12 mouse cellular contexts compared by ENCODE assay signal in the genomic region with DNA sequence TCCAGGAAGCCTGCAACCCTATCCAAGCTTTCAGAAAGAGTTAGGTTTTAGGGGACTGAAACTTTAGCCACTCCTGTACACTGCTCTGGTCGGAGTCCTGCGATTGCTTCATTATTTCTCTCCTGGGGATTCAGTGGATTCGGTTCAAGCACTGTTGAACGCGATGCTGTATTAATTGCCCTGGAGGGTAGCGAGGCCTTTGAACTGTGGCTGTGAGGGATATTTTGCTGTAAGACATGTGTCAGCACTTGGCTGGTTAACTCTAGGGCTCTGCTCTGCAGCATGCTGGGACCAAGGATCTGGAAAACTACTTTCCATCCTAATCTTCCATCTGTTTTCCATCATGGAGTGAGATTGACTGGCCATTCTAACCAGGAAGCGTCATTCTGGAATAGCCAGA.
A peak's percentile ranks its signal among the peaks of the same experiment; 100 is the strongest.
DNase-seq lines count a peak whose midpoint lies in the region; ATAC-seq and TF ChIP-seq lines count a peak whose summit lies in the region.
"Had no signal": no experiment of that assay in that cellular context is flagged by ENCODE, and none has a peak within 500 bp of the region (broad histone marks: within the 10 kb centered on the region; RNA-seq: fewer than 3 reads in every experiment).

No protein-coding gene starts in this region.

- no peak overlapping the region for H3K4me3 ChIP-seq in kidney, postnatal 0 days (replicated peaks; ENCODE audit: low read depth, low read length)
- H3K4me3 ChIP-seq in embryonic facial prominence, embryonic 11.5 days (ENCODE audit: low read depth, low read length) = no peak overlapping the region
- H3K4me3 ChIP-seq: forebrain, embryonic 13.5 days; hindbrain, embryonic 15.5 days; left cerebral cortex, adult 2 months; megakaryocyte, embryonic 14.5 days; neural tube, embryonic 13.5 days had no signal

- H3K9me3 ChIP-seq in kidney, postnatal 0 days (replicated peaks; ENCODE audit: low read length) = no peaks in the 10 kb centered on the region
- H3K9me3 ChIP-seq in embryonic facial prominence, embryonic 11.5 days (replicated peaks; ENCODE audit: control insufficient read depth, low read length) = no peaks in the 10 kb centered on the region
- H3K9me3 ChIP-seq: forebrain, embryonic 13.5 days; hindbrain, embryonic 15.5 days; neural tube, embryonic 13.5 days had no signal

- 15% methylated on average over 7 of the region's 7 CpGs for WGBS in kidney, postnatal 0 days
- 33% methylated on average over 7 of the region's 7 CpGs for WGBS in embryonic facial prominence, embryonic 11.5 days

- no peaks in the 10 kb centered on the region for H3K36me3 ChIP-seq in kidney, postnatal 0 days (ENCODE audit: insufficient read depth, low read length)
- H3K36me3 ChIP-seq in embryonic facial prominence, embryonic 11.5 days (replicated peaks; ENCODE audit: control insufficient read depth, insufficient read depth, low read depth, low read length) = no peaks in the 10 kb centered on the region
- H3K36me3 ChIP-seq: hindbrain, embryonic 15.5 days; neural tube, embryonic 13.5 days had no signal

- no peak for TF ChIP-seq CTCF in kidney, postnatal 0 days (IDR thresholded peaks at IDR 0.05; ENCODE audit: low read depth)

- no peak overlapping the region for H3K4me2 ChIP-seq in kidney, postnatal 0 days (ENCODE audit: low read length)
- no peak overlapping the region for H3K4me2 ChIP-seq in embryonic facial prominence, embryonic 11.5 days (ENCODE audit: low read depth, low read length)
- H3K4me2 ChIP-seq: forebrain, embryonic 13.5 days; hindbrain, embryonic 15.5 days; neural tube, embryonic 13.5 days had no signal

- H3K9ac ChIP-seq in kidney, postnatal 0 days (ENCODE audit: low read depth, low read length) = no peak overlapping the region
- H3K9ac ChIP-seq in embryonic facial prominence, embryonic 11.5 days (replicated peaks; ENCODE audit: low read length) = no peak overlapping the region
- H3K9ac ChIP-seq: forebrain, embryonic 13.5 days; hindbrain, embryonic 15.5 days; neural tube, embryonic 13.5 days had no signal

- H3K27ac ChIP-seq in kidney, postnatal 0 days = no peak overlapping the region
- no peak overlapping the region for H3K27ac ChIP-seq in embryonic facial prominence, embryonic 11.5 days (replicated peaks; ENCODE audit: low read depth, low read length)
- H3K27ac ChIP-seq: forebrain, embryonic 13.5 days; hindbrain, embryonic 15.5 days; left cerebral cortex, adult 2 months; neural tube, embryonic 13.5 days had no signal

- DNase-seq in kidney, postnatal 0 days (ENCODE audit: low spot score) = peak; percentile 46
- DNase-seq in kidney, postnatal 10 days = no peak
- peak; percentile 69 for DNase-seq in embryonic facial prominence, embryonic 11.5 days (ENCODE audit: low spot score)
- peak; percentile 61 to 64 for DNase-seq in heart, adult 9 months (ENCODE audit: low spot score in 2 of 2)
- DNase-seq in mesoderm, embryonic 11.5 days (ENCODE audit: low read depth, low spot score) = peak; percentile 74
- no peak for DNase-seq in right cerebral cortex, postnatal 4 days
- DNase-seq in cerebellum, adult 9-11 months = no peak

- no peaks in the 10 kb centered on the region for H3K4me1 ChIP-seq in kidney, postnatal 0 days (replicated peaks; ENCODE audit: insufficient read depth, low read length)
- H3K4me1 ChIP-seq in embryonic facial prominence, embryonic 11.5 days (ENCODE audit: control insufficient read depth, insufficient read depth, low read length) = no peaks in the 10 kb centered on the region
- H3K4me1 ChIP-seq: hindbrain, embryonic 15.5 days; megakaryocyte, embryonic 14.5 days had no signal

- no peaks in the 10 kb centered on the region for H3K27me3 ChIP-seq in kidney, postnatal 0 days (ENCODE audit: insufficient read depth, low read length)
- H3K27me3 ChIP-seq in embryonic facial prominence, embryonic 11.5 days (ENCODE audit: control insufficient read depth, insufficient read depth, low read length) = no peaks in the 10 kb centered on the region
- H3K27me3 ChIP-seq: forebrain, embryonic 13.5 days; hindbrain, embryonic 15.5 days; megakaryocyte, embryonic 14.5 days; neural tube, embryonic 13.5 days had no signal

- no peak for ATAC-seq in kidney, postnatal 0 days (replicated peaks; ENCODE audit: low FRiP score, low read depth)
- peak; percentile 29 for ATAC-seq in embryonic facial prominence, embryonic 11.5 days (replicated peaks; ENCODE audit: insufficient number of reproducible peaks, low FRiP score, low TSS enrichment, low read depth)
- ATAC-seq: forebrain, embryonic 13.5 days had no signal

Comparison
In these comparisons a context has a peak if more than half of its experiments do, and no peak if none do; other contexts are left out.
1. DNase-seq: peak in kidney, postnatal 0 days (single experiment), embryonic facial prominence, embryonic 11.5 days (single experiment), heart, adult 9 months (2 of 2) and mesoderm, embryonic 11.5 days (single experiment); none in kidney, postnatal 10 days (single experiment), right cerebral cortex, postnatal 4 days (single experiment) and cerebellum, adult 9-11 months (single experiment).